Mouse (Mus musculus) 3T3-L1 (cell line): ENCODE measurements around the gene Dgkz.

Experiments used
- DNase-seq: peaks from one replicate; pipeline ENCODE4 v3.0.0-alpha.2; 2015; ENCODE audit warnings: low read depth, low spot score

Dgkz gene

DNA sequence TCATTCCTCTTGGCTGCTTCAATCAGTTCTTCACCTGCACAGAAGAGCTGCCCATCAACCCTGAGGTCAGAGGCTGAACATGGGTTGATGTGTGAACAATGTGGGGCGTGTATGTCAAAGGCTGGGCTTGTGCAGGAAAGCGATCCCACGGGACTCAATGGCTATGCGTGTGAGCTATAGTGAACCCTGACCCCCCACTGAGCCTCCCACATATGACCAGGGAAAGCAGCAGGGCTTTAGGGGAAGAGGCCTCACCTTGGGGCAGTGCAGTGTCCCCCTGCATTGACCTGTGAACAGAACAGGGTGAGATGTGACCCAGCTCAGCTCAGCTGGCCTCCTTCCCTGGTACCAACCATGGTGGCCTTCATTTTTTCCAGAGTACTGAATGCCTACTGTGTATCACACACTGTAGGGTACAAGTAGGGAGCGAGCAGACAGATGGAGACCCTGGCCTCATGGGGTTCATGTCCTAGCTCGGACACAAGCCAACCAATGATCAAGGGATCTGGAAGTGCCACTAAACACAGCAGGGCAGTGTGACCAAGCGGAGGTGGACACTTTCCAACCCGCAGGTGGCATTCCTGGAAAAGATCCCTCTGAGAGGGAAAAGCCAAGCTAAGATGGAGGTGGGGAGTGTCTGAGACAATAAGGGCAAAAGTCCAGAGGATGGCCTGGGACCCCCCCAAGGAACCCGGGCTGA lies 40.7 kb downstream of the Dgkz start:
- no peak for DNase-seq

DNA sequence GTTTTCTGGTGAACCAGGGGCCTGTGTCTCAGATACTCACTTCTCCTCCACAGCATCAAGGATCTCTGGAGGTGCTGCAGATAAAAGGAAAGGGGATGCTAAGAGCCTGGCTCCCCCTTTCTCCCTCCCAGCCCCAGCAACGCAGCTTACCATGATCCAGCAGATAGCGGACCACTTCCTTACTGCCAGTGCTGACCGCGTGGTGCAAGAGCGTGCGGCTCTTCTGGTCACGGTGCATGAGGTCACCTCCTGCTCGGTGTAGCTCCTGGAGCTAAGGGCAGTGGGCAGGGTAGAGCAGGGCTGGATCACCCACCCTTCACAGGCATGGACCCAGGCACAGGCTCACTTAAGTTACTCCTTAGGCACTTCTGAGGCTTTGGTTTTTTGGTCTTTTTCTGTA lies 41.6 kb downstream of the Dgkz start:
- no peak for DNase-seq

DNA sequence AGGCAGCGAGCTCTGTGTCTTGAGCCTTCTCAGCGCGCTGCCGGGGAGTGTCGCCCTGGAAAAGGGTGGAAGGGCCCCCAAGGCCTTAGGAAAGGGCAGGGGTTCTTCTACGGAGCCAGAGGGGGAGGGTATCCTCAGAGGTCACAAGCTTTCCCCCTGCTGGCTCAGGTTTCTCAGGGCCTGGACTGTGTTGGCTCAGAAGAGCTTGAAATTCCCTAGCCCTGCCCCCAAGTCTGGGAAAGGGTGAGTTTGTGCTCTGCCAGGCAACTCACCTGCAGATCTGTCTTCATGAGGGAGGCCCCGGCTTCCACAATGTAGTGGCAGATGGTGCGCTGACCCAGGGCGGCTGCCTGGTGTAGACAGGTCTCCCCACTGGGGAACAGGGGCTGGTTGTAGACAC lies 42.2 kb downstream of the Dgkz start:
- DNase-seq = no peak

DNA sequence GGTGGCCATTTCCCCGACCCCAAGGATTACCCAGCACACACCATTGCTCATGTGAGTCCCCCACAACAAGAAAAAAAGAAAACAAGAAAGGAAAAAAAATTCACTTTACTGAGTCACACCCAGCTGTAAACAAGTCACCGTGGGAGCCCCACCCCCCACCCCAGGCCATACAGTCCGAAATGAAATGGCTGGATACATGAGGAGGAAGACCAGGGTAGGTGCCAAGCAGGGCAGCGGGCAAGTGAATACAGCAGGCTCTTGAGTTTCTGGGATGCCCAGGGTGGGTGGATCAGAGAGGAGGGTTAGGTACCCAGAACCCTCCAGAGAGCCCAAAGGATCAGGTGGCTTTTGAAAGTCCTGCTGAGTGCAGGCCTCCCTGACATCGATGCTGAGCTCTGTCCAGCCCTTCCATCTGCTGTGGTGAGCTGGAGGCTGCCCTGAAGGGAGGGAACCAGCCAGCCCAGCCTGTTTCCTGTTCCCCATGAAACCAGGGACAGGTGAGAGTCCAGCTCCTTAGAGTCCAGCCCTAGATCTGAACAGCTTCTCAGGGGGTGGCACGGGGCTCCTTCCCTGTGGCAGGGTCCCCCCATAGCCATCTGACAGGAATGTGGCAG lies 42.8 kb downstream of the Dgkz start:
- DNase-seq = no peak

DNA sequence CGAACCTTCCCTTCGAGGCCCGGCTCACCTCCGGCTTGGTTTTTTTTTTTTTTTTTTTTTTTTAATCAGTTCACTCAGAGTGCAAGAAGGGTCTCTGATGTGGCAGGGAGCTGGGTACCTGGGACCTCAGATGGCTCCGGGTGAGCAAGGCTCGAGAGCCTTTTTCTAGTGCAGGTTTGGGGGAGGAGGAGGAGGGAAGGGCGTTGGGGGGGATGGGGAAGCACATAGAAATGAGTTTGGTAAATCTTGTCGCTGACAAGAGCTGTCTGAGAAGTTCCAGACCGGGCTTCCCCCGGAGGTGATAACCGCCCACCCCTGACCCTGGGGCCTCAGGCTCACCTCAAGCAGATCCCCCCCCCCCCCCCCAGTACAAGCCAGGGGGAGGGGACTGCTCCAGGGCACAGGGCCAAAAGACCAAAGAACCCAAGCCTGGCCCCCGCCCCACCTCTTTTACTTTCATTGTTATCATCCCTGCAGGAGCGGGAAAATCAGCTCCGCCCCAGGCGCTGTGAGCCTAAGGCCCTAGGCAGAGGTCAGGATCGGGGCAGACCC lies 43.4 kb downstream of the Dgkz start, which contains the start of gene Mdk:
Gene Mdk (minus strand): TSS at position 138 of the 552 bp plus-strand sequence.
- DNase-seq = no peak

DNA sequence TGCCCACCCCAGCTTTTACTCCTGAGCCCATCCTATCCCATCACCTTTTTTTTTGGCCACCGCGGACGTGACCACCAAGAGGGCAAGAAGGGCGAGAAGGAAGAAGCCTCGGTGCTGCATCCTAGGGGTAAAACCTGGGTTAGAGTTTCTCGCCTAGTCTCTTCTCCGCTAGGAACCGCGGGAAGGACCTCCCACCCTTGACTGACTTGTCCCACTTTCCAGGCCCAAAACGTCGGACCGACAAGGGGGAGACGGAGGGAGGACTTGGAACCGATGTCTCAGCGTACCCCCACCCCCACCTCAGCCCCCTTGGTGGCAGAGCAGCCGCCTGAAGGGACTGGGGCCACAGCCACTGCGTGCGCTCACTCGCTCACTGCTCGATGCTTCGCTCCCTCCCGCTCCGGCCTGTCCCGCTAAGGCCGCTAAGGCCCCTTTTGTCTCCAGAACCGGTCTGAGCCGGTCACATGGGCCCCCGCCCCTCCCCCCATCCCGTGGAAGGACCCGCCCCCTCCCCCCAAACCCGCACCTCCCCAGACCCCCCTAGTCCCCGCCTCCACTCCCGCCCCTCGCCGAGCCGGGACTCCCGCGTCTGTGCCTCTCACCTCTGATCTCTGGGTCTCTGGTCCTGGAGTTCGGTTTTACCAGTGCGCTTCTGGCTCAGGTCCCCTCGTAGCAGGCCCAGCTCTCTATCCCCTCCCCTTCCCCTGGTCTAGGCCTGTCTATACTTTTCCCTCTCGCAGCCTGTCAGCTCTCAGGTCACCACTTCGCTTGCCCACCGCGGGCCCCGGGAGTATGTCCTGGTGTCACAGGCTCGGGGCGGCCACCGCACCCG lies 44.1 kb downstream of the Dgkz start:
- DNase-seq = no peak

DNA sequence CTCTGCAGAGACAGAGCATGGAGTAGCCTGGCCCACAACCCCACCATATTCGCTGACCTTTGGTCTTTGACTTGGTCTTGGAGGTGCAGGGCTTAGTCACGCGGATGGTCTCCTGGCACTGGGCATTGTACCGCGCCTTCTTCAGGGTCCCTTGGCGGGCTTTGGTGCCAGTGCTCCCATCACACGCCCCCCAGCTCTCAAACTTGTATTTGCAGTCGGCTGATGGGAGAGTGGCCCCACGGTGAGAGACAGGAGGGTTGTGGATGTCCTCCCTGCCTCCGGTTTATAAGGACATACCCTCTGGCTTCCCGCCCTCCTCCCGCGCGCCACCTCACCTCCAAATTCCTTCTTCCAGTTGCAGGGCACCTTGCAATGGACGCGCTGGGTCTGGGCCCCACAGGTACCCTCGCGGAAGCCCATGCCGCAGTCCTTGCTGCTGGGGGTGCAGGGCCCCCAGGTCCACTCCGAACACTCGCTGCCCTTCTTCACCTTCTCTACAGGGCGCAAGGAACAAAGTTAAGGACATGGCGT lies 44.8 kb downstream of the Dgkz start:
- DNase-seq = no peak

- DNase-seq = peak; percentile 68
These were observed 45.7 kb downstream of the Dgkz start for GRCm38 (mm10) chr2:91929936-91930335.

- DNase-seq = no peak
These were observed 46.2 kb downstream of the Dgkz start for GRCm38 (mm10) chr2:91929455-91929854.

- DNase-seq = no peak
These were observed 46.9 kb downstream of the Dgkz start for GRCm38 (mm10) chr2:91928534-91929350.

DNA sequence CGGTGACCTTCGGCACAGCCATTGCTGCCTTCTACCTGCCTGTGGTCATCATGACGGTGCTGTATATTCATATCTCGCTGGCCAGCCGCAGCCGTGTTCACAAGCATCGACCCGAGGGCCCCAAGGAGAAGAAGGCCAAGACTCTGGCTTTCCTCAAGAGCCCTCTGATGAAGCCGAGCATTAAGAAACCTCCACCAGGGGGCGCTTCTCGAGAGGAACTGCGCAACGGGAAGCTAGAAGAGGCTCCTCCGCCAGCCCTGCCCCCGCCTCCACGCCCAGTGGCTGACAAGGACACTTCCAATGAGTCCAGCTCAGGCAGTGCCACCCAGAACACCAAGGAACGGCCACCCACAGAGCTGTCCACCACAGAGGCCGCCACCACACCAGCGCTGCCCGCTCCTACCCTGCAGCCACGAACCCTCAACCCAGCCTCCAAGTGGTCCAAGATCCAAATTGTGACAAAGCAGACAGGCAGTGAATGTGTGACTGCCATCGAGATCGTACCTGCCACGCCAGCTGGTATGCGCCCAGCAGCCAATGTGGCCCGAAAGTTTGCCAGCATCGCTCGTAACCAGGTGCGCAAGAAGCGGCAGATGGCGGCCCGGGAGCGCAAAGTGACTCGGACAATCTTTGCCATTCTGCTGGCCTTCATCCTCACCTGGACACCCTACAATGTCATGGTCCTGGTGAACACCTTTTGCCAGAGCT lies 47.7 kb downstream of the Dgkz start:
- no peak for DNase-seq

DNA sequence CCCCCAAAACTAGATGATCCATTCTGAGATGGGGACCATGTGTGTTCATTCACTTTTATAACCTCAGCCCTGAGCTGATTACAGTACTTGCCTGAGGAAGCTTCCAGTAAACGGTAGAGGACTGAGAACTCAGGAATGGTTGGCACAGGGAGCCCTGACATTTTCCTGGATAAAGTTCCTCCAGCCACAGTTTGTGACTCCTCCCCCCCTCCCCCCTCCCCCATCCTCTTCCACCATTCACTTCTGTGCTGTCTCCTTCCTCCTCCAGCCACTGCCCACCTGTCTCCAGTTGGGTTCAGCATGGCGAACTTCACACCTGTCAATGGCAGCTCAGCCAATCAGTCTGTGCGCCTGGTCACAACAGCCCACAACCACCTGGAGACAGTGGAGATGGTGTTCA lies 48.7 kb downstream of the Dgkz start, which contains the start of gene Chrm4:
Gene Chrm4 (plus strand): TSS at position 301 of the 400 bp plus-strand sequence.
- DNase-seq = no peak

- DNase-seq = no peak
These were observed 50.2 kb downstream of the Dgkz start for GRCm38 (mm10) chr2:91925442-91925841.

DNA sequence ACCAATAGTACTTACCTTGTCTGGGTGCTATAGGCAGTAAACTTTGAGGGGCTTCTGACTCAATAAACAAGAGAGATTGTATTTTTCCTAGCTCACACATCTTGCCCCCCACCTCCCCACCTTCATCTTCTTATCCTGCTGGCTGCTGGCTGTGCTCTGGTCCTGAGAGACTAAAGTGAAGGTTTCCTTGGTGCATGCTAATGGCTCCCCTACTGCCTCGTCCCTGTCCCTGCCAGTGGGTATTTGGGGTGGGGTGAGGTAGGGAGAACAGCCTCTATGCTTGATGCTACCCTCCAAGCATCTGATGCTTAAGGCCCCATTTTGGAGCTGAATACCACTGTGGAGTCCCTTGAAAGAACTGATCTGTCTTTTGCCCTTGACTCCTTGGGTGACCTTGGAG lies 50.9 kb downstream of the Dgkz start:
- DNase-seq = no peak

DNA sequence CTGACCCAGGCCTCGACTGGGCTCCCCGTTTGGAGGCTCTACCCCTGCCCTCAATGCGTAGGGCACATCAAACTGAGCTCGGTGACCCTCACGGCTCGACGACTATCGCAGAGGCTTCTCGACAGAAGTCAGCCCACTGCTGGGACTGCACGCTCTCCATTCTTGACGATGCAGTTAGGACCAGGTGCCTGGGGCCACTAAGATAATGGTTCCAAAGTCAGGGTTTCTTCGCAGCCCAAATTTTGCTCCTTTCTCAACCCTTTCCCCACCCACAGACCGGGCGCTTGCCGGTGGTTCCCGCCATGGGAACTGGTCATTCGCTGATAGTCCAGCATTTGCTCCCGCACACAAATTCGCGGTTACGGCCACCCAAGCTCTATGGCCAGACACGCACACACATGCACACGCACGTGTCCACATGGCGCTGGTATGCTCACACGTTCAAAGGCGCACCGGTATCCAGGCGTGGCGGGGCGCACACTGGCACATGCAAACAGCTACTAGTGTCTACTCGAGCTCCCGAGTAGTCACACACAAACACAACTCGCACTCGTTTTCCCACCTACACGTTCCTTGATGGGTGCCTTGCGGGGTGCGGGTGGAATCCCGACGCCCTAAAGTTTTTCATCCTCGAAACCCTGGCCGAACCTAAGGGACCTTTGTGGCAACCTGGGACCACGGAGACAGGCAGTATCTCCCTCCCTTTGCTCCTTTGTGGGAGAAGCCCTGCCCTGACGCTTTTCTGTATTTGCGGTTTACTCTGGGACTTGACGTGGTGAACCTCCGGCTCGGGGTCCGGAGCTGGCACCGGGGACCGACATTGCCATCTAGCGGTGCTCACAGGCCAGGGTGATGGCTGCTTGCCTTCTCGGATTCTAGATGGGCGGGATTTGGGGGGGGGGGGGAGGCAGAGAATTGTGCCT lies 52.0 kb downstream of the Dgkz start:
- peak; percentile 81 for DNase-seq

DNA sequence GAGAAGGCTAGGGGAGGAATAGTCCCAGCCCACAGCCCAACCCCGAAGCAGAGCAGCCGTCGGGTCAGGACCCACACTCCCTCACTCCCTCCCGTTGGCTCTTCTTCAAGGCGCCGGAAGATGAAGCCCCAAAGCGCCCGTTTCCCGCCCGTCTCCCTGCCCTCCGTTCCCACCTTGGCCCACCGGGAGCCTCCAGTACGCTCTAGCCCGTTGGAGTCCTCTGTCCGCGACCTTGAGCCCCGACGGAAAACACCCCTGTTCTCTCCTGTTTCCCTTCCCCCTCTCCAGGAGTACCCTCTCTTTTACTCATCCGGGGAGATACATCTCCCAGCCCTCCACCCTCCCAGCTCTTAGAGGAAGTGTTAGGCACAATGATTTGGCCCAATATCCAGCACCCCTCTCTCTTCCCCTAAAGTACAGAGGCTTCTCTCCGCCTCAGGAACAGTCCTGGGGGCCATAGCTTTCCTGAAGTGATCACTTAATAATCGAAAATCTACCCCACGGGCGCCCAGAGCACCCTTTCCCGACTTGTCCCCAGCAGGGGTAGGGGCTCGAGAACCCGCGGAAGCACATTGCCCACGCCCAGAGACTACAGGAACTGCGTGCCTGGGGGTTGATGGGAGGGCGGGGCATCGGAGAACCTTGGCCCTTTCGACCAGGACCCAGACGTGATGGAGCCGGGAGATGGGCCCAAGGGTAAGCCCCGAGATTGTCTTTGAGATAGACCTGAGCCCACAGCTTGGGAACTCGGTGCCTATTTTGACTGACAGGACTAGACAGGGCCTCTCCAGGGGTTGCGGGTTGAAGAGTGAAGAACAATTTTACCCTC lies 52.9 kb downstream of the Dgkz start:
- DNase-seq = no peak

DNA sequence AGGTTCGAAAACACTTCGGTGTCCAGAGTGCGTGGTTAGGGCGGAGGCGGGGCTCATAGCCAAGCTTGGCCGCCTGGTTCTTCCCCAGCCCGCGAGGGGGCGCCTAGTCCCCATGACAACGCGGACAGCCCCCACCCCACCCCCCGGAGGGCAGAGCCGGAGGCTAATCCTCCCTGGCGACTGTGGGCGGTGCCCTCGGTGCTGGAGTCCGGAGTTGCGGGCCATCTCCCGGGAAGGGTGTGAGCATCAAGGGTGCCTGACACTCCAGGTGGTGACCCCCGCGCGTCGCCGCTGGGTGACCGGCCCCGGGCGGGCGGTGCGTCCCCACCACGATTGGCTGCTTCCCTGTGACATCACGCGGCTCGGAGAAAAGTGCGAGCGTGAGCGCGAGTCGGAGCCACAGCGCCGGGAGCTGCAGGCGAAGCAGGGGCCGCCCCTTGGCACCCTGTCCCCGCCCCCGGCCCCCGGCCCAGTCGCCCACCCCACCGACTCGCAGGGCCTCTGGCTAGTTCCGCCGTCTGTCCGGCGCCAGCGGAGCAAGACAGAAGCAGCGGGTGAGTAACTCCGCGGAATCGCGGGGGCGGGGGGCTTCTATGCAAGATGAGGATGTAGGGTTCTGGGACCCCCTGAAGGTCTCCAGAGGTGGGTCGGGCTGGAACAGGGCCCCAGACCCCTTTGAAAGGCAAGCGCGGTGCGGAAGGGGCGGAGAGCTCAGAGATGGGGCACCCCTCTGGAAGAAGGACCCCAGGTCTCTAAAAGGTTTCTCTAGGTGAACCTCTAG lies 53.7 kb downstream of the Dgkz start:
- no peak for DNase-seq
